Mouse (Mus musculus) heart, embryonic 11.5 days (tissue): ENCODE results near the gene Eya3. TPM values are rescaled to one million over a fixed set of nuclear protein-coding genes. Genes with fewer than 3 reads are reported as not detected.
"Not testable (repeated sequence)": the region's sequence is repeated elsewhere in the genome, so short reads cannot be mapped to it uniquely, and the experiment has no call there.

Source experiments
- ATAC-seq: fragments of 200-750 bp; cut with Nextera tagmentation; replicated peaks from 2 replicates; pipeline ENCODE4 v1.8.0; 2017; ENCODE audit warnings: moderate library complexity; ENCODE audit not compliant: insufficient number of reproducible peaks, low FRiP score, low TSS enrichment
- H3K27ac ChIP-seq: fragments of 300-500 bp; sonication (generic); 2 replicates; pipeline ENCODE4 v1.5.1; 2014; ENCODE audit warnings: mild to moderate bottlenecking, low read depth, low read length
- H3K27me3 ChIP-seq: fragments of 300-500 bp; sonication (generic); 2 replicates; pipeline ENCODE4 v1.6.1; 2014; ENCODE audit warnings: mild to moderate bottlenecking, low read length, mixed read lengths; ENCODE audit not compliant: control insufficient read depth, insufficient read depth
- H3K36me3 ChIP-seq: fragments of 300-500 bp; sonication (generic); 2 replicates; pipeline ENCODE4 v1.6.1; 2014; ENCODE audit warnings: mild to moderate bottlenecking, low read length, moderate library complexity, mixed read lengths; ENCODE audit not compliant: control insufficient read depth, insufficient read depth
- H3K4me1 ChIP-seq: fragments of 300-500 bp; sonication (generic); 2 replicates; pipeline ENCODE4 v1.6.1; 2014; ENCODE audit warnings: low read length; ENCODE audit not compliant: control insufficient read depth, insufficient read depth
- H3K4me2 ChIP-seq: fragments of 300-500 bp; sonication (generic); 2 replicates; pipeline ENCODE4 v1.6.1; 2014; ENCODE audit warnings: mild to moderate bottlenecking, moderate library complexity
- H3K4me3 ChIP-seq: fragments of 300-500 bp; sonication (generic); 2 replicates; pipeline ENCODE4 v1.5.1; 2014; ENCODE audit warnings: low read depth, low read length
- H3K9ac ChIP-seq: fragments of 300-500 bp; sonication (generic); 2 replicates; pipeline ENCODE4 v1.6.1; 2014; ENCODE audit warnings: mild to moderate bottlenecking, low read depth, low read length, moderate library complexity
- H3K9me3 ChIP-seq: fragments of 300-500 bp; sonication (generic); replicated peaks from 2 replicates; pipeline ENCODE4 v1.6.1; 2016; ENCODE audit warnings: low read length; ENCODE audit not compliant: control insufficient read depth
- WGBS: fragments of 180-500 bp; shearing (Covaris S2); extraction: QIAGEN DNeasy Blood & Tissue Kit; methylation state at CpG from one replicate; pipeline ENCODE4 v1.1.7; 2014; ENCODE audit not compliant: insufficient replicate concordance; 5-methylcytosine and 5-hydroxymethylcytosine counted together
- polyA plus RNA-seq: library from polyadenylated mRNA; unstranded; fragments of >200 nt; fragmentation: Nextera tagmentation; extraction: Ambion mirVana; gene quantifications from 2 replicates; pipeline ENCODE4 v1.2.1, GENCODE M21; 2014

Gene Eya3
- 21.5 and 24.4 TPM in 2 replicates for polyA plus RNA-seq

- Histone ChIP-seq H3K4me2 (peak within 1 kb of the TSS; percentile 85), H3K27me3 (no peaks in the 10 kb centered on the region)
- WGBS = under 1% methylated on average over 41 of the region's 41 CpGs
Observed at GRCm38 (mm10) chr4:132638461-132639190, at the start of gene Eya3. Gene Eya3, plus strand, starts transcription at chr4:132638987.

GRCm38 (mm10) chr4:132590642-132591041 lies 48.1 kb upstream of the Eya3 start:
- Histone ChIP-seq H3K9ac (no peak overlapping the region), H3K27ac (no peak overlapping the region), H3K4me3 (no peak overlapping the region), H3K27me3 (no peaks in the 10 kb centered on the region), H3K4me2 (no peak overlapping the region), H3K4me1 (no peaks in the 10 kb centered on the region), H3K9me3 (no peaks in the 10 kb centered on the region), H3K36me3 (no peaks in the 10 kb centered on the region)
- no peak for ATAC-seq
- 77% methylated on average over 10 of the region's 10 CpGs for WGBS

More at GRCm38 (mm10) chr4:132638461-132639190, at the start of gene Eya3:
- H3K4me3 ChIP-seq = peak within 1 kb of the TSS; percentile 97
- peak within 1 kb of the TSS; percentile 74 for H3K27ac ChIP-seq
- no peaks in the 10 kb centered on the region; the same call in 1 of the 2 replicates for H3K36me3 ChIP-seq
- H3K9ac ChIP-seq = peak within 1 kb of the TSS; percentile 90
- H3K4me1 ChIP-seq = peaks cover 4% of the 10 kb centered on the region; the same call in 1 of the 2 replicates
- peak; percentile 97 for ATAC-seq
- H3K9me3 ChIP-seq = no peaks in the 10 kb centered on the region

- no peaks in the 10 kb centered on the region for H3K9me3 ChIP-seq
- 91% methylated on average over 9 of the region's 9 CpGs for WGBS
- no peak overlapping the region for H3K27ac ChIP-seq
- H3K4me3 ChIP-seq = no peak overlapping the region
- H3K27me3 ChIP-seq = no peaks in the 10 kb centered on the region
- ATAC-seq = no peak
- no peak overlapping the region for H3K9ac ChIP-seq
- no peaks in the 10 kb centered on the region for H3K36me3 ChIP-seq
- H3K4me1 ChIP-seq = 0 out of 2 replicates have a peak, but pooled peaks cover 3% of the 10 kb centered on the region
- no peak overlapping the region for H3K4me2 ChIP-seq
Observed at GRCm38 (mm10) chr4:132592958-132593357, 45.8 kb upstream of the Eya3 start.

- no peak for ATAC-seq
- Histone ChIP-seq H3K27ac (no peak overlapping the region), H3K9ac (no peak overlapping the region), H3K4me3 (no peak overlapping the region), H3K4me1 (0 out of 2 replicates have a peak, but pooled peaks cover 3% of the 10 kb centered on the region), H3K27me3 (no peaks in the 10 kb centered on the region), H3K9me3 (no peaks in the 10 kb centered on the region), H3K36me3 (no peaks in the 10 kb centered on the region), H3K4me2 (no peak overlapping the region)
- WGBS = 31% methylated on average over 4 of the region's 4 CpGs
Observed at GRCm38 (mm10) chr4:132594191-132594590, 44.6 kb upstream of the Eya3 start.

- H3K4me1 ChIP-seq = 0 out of 2 replicates have a peak, but pooled peaks cover 7% of the 10 kb centered on the region
- H3K27me3 ChIP-seq = no peaks in the 10 kb centered on the region
- no peaks in the 10 kb centered on the region for H3K36me3 ChIP-seq
- no peak overlapping the region for H3K27ac ChIP-seq
- 78% methylated on average over 2 of the region's 2 CpGs for WGBS
- ATAC-seq = no peak
- no peak overlapping the region for H3K4me3 ChIP-seq
- no peak overlapping the region for H3K4me2 ChIP-seq
- no peaks in the 10 kb centered on the region for H3K9me3 ChIP-seq
- H3K9ac ChIP-seq = no peak overlapping the region
Observed at GRCm38 (mm10) chr4:132598861-132599260, 39.9 kb upstream of the Eya3 start.

- H3K4me2 ChIP-seq = no peak overlapping the region
- H3K4me3 ChIP-seq = no peak overlapping the region
- ATAC-seq = no peak
- 46% methylated on average over 3 of the region's 3 CpGs for WGBS
- no peaks in the 10 kb centered on the region for H3K9me3 ChIP-seq
- H3K27ac ChIP-seq = no peak overlapping the region
- no peaks in the 10 kb centered on the region for H3K27me3 ChIP-seq
- no peaks in the 10 kb centered on the region for H3K36me3 ChIP-seq
- no peak overlapping the region for H3K9ac ChIP-seq
- H3K4me1 ChIP-seq = 0 out of 2 replicates have a peak, but pooled peaks cover 7% of the 10 kb centered on the region
Observed at GRCm38 (mm10) chr4:132599764-132600163, 39.0 kb upstream of the Eya3 start.

GRCm38 (mm10) chr4:132600465-132600864 lies 38.3 kb upstream of the Eya3 start:
- Histone ChIP-seq H3K9ac (no peak overlapping the region), H3K4me3 (no peak overlapping the region), H3K27me3 (no peaks in the 10 kb centered on the region), H3K36me3 (no peaks in the 10 kb centered on the region), H3K4me2 (no peak overlapping the region), H3K4me1 (0 out of 2 replicates have a peak, but pooled peaks cover 7% of the 10 kb centered on the region), H3K27ac (no peak overlapping the region), H3K9me3 (no peaks in the 10 kb centered on the region)
- WGBS = 70% methylated on average over 6 of the region's 6 CpGs
- ATAC-seq = no peak

GRCm38 (mm10) chr4:132601242-132601641 lies 37.5 kb upstream of the Eya3 start:
- H3K9me3 ChIP-seq, H3K36me3 ChIP-seq, H3K4me3 ChIP-seq, H3K27ac ChIP-seq, H3K9ac ChIP-seq, H3K27me3 ChIP-seq, H3K4me1 ChIP-seq, H3K4me2 ChIP-seq, ATAC-seq: not testable (repeated sequence)
- whole genome bisulfite sequencing = 86% methylated on average over 4 of the region's 5 CpGs

- Histone ChIP-seq H3K4me1 (peaks cover 9% of the 10 kb centered on the region), H3K36me3 (no peaks in the 10 kb centered on the region), H3K4me3 (no peak overlapping the region), H3K9ac (no peak overlapping the region), H3K9me3 (no peaks in the 10 kb centered on the region), H3K27me3 (no peaks in the 10 kb centered on the region), H3K4me2 (no peak overlapping the region), H3K27ac (no peak overlapping the region)
- 81% methylated on average over 4 of the region's 4 CpGs for WGBS
- ATAC-seq = no peak
Observed at GRCm38 (mm10) chr4:132603468-132603867, 35.3 kb upstream of the Eya3 start.
